Mouse (Mus musculus) MEL (cell line): Measurements from ENCODE around the gene Polr2h. TPM values are rescaled to one million over a fixed set of nuclear protein-coding genes. Genes with fewer than 3 reads are reported as not detected.

Experiments used
- DNase-seq: peaks from one replicate; pipeline ENCODE4 v3.0.0; 2011; ENCODE audit warnings: low read depth, low spot score
- H3K27ac ChIP-seq: 2 replicates; pipeline ENCODE4 v1.5.1; 2012; ENCODE audit warnings: low read depth, mild to moderate bottlenecking, control low read depth, low read length, moderate library complexity; ENCODE audit not compliant: control insufficient read depth
- H3K27me3 ChIP-seq, 2 experiments: fragments of 150-350 bp in 1 of 2; sonication (generic) in 1 of 2; 2 replicates each; pipeline ENCODE4 v1.6.1; 2012; ENCODE audit warnings: low read length in 2 of 2, mild to moderate bottlenecking in 2 of 2, improper control_type of control experiment in 1 of 2, moderate library complexity in 1 of 2; ENCODE audit not compliant: insufficient read depth in 2 of 2, control insufficient read depth in 1 of 2
- H3K36me3 ChIP-seq, 2 experiments: 2 replicates each; pipeline ENCODE4 v1.6.1; 2012 to 2014; ENCODE audit warnings: low read length in 2 of 2, improper control_type of control experiment in 1 of 2, inconsistent platforms in 1 of 2, mild to moderate bottlenecking in 1 of 2; ENCODE audit not compliant: insufficient read depth in 2 of 2, control insufficient read depth in 1 of 2
- H3K4me1 ChIP-seq, 2 experiments: fragments of 150-350 bp in 1 of 2; sonication (generic) in 1 of 2; 2 replicates each; pipeline ENCODE4 v1.6.1; 2012; ENCODE audit warnings: low read length in 2 of 2, improper control_type of control experiment in 1 of 2, mild to moderate bottlenecking in 1 of 2; ENCODE audit not compliant: insufficient read depth in 2 of 2, control insufficient read depth in 1 of 2
- H3K4me3 ChIP-seq, 2 experiments: fragments of 150-350 bp in 1 of 2; sonication (generic) in 1 of 2; 2 replicates each; pipeline ENCODE4 v1.5.1; 2012; ENCODE audit warnings: low read depth in 2 of 2, low read length in 2 of 2, mild to moderate bottlenecking in 2 of 2, moderate library complexity in 2 of 2, control low read depth in 1 of 2, improper control_type of control experiment in 1 of 2; ENCODE audit not compliant: control insufficient read depth in 1 of 2, insufficient read depth in 1 of 2
- H3K79me2 ChIP-seq: 2 replicates; pipeline ENCODE4 v1.6.1; 2012; ENCODE audit warnings: mild to moderate bottlenecking, low read length, moderate library complexity; ENCODE audit not compliant: control insufficient read depth, poor library complexity, insufficient read depth
- H3K9ac ChIP-seq: 2 replicates; pipeline ENCODE4 v1.6.1; 2012; ENCODE audit warnings: low read depth, mild to moderate bottlenecking, control low read depth, low read length, moderate library complexity; ENCODE audit not compliant: control insufficient read depth, poor library complexity, severe bottlenecking
- H3K9me3 ChIP-seq: fragments of 150-350 bp; sonication (generic); replicated peaks from 2 replicates; pipeline ENCODE4 v1.6.1; 2012; ENCODE audit warnings: mild to moderate bottlenecking, low read length, improper control_type of control experiment, moderate library complexity; ENCODE audit not compliant: insufficient read depth
- E2F4 ChIP-seq: IDR thresholded peaks from 2 replicates; pipeline ENCODE4 v1.6.1; 2011; ENCODE audit warnings: low read depth, low read length, improper control_type of control experiment, borderline replicate concordance
- ETS1 ChIP-seq: IDR thresholded peaks from 2 replicates; pipeline ENCODE4 v1.6.1; 2012; ENCODE audit warnings: low read depth, mild to moderate bottlenecking, inconsistent platforms, low read length, improper control_type of control experiment, moderate library complexity
- KAT2A ChIP-seq: conservative IDR thresholded peaks from 2 replicates; pipeline ENCODE4 v1.6.1; 2012; ENCODE audit warnings: low read depth, low read length, improper control_type of control experiment, inconsistent platforms
- MAFK ChIP-seq: IDR thresholded peaks from 2 replicates; pipeline ENCODE4 v1.6.1; 2011; ENCODE audit warnings: low read depth, mild to moderate bottlenecking, low read length, improper control_type of control experiment, borderline replicate concordance
- MEF2A ChIP-seq: IDR thresholded peaks from 2 replicates; pipeline ENCODE4 v1.6.1; 2014; ENCODE audit warnings: low read depth, mild to moderate bottlenecking, inconsistent platforms, low read length, improper control_type of control experiment; ENCODE audit not compliant: poor library complexity, insufficient replicate concordance, severe bottlenecking; ENCODE audit errors: extremely low read depth
- NELFE ChIP-seq: IDR thresholded peaks from 2 replicates; pipeline ENCODE4 v1.6.1; 2011; ENCODE audit warnings: low read depth, low read length, improper control_type of control experiment
- POLR2AphosphoS5 ChIP-seq: IDR thresholded peaks from 2 replicates; pipeline ENCODE4 v1.6.1; 2012; ENCODE audit warnings: low read depth, borderline replicate concordance, mild to moderate bottlenecking, inconsistent platforms, low read length, moderate library complexity, mixed read lengths
- RCOR1 ChIP-seq: IDR thresholded peaks from 2 replicates; pipeline ENCODE4 v1.6.1; 2012; ENCODE audit warnings: low read depth, mild to moderate bottlenecking, inconsistent platforms, low read length, improper control_type of control experiment
- SIN3A ChIP-seq: IDR thresholded peaks from 2 replicates; pipeline ENCODE4 v1.6.1; 2012; ENCODE audit warnings: low read length, improper control_type of control experiment, inconsistent platforms
- SMC3 ChIP-seq: IDR thresholded peaks from 2 replicates; pipeline ENCODE4 v1.6.1; 2011; ENCODE audit warnings: low read depth, low read length, improper control_type of control experiment
- TAL1 ChIP-seq: IDR thresholded peaks from 2 replicates; pipeline ENCODE4 v1.6.1; 2012; ENCODE audit warnings: mild to moderate bottlenecking, inconsistent platforms, low read length, moderate library complexity, mixed read lengths
- UBTF ChIP-seq: IDR thresholded peaks from 2 replicates; pipeline ENCODE4 v1.6.1; 2012; ENCODE audit warnings: low read depth, mild to moderate bottlenecking, inconsistent platforms, low read length, improper control_type of control experiment, moderate library complexity, borderline replicate concordance; ENCODE audit not compliant: insufficient read depth
- USF1 ChIP-seq: IDR thresholded peaks from 2 replicates; pipeline ENCODE4 v1.6.1; 2014; ENCODE audit warnings: low read depth, mild to moderate bottlenecking, inconsistent platforms, low read length, improper control_type of control experiment, moderate library complexity
- ZMIZ1 ChIP-seq: IDR thresholded peaks from 2 replicates; pipeline ENCODE4 v1.6.1; 2012; ENCODE audit warnings: low read depth, mild to moderate bottlenecking, inconsistent platforms, low read length, improper control_type of control experiment, moderate library complexity
- polyA plus RNA-seq, 2 experiments: library from polyadenylated mRNA; stranded (reverse) in 1 of 2; unstranded in 1 of 2; fragments of >175 nt in 1 of 2; fragments of >200 nt in 1 of 2; gene quantifications; 2 replicates each; pipeline versions ENCODE4 v1.2.1 to v1.2.4; 2012; ENCODE audit warnings: low replicate concordance in 2 of 2, low read depth in 1 of 2; ENCODE audit not compliant: insufficient read length in 2 of 2, insufficient read depth in 1 of 2, missing spikeins in 1 of 2
- total RNA-seq: library from RNA; depleted of rRNA; stranded (reverse); fragments of 300-350 nt; gene quantifications from 2 replicates; pipeline ENCODE4 v1.2.3, GENCODE M21; 2012

The Polr2h gene
- total and polyA plus RNA-seq, 3 experiments = 95.4 to 180 TPM; not detected in 1

DNA sequence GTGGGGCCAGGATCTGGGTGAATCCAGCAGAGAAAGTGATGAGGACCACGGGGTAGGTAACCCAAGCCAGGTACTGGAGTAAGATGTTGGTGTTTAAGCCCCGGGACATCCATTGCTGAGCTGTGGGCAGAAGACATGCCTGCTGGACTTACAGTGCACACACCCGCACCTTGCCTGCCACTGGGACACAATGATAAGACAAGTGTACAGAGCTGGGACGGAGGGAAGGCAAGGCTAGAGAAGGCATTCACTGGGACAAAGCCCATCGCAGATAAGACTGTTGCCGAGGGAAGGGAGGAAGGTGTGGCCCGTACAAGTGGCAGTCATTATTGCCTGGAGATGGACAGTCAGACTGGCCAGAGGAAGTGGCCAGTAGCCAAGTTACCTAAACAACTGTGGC, 4.6 kb upstream of the Polr2h start:
- Histone ChIP-seq H3K27ac (no peak overlapping the region), H3K36me3 (peaks cover 0 to 5% of the 10 kb centered on the region in 2 experiments; a peak in 1 of 4 replicates), H3K79me2 (peaks cover 2% of the 10 kb centered on the region; the same call in 1 of the 2 replicates), H3K4me1 (peaks cover 0 to 17% of the 10 kb centered on the region in 2 experiments; a peak in 3 of 4 replicates), H3K4me3 (no peak overlapping the region), H3K27me3 (no peaks in the 10 kb centered on the region), H3K9me3 (no peaks in the 10 kb centered on the region), H3K9ac (no peak overlapping the region)
- TF ChIP-seq UBTF (no peak), ETS1 (no peak), TAL1 (peak; percentile 54), RCOR1 (no peak), SIN3A (no peak), SMC3 (no peak)
- no peak for DNase-seq

DNA sequence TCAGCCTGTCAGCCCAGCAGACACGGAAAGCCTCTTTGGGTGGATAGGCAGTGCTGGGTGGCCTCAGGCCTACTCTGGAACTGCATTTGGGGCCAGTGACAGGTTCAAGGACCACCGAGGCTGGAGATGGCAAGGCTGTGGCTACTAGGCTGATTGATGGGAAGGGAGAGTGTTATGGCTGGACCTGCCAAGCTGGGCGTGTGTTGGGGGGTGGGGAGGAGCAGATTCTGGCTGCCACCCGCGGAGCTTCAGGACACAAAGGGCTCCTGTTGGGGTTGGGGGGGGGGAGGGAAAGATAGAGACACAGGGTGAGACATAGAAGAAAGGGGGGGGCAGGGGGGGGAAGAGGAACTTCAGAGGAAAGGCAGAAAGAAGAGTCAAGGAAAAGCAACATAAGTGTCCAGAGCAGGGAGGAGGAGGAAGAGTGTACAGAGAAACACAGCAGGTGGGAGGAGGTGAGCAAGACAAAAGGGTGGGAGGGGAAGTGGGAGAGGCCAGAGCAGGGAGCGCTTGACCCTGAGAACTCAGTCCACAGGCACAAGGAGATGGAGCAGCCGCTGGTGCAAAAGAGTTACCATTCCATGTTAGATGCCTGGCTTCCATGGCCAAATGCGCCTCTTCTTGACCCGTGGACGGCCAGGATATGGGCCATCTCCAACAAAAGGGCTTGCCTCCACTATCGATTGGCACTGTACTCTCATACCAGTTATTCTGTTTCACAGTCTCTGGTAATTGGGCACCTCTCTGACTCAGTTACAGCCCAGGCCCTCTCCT, 3.0 kb upstream of the Polr2h start:
- H3K4me1 ChIP-seq = peaks cover 0 to 17% of the 10 kb centered on the region in 2 experiments; a peak in 3 of 4 replicates
- no peak overlapping the region for H3K27ac ChIP-seq
- peaks cover 0 to 9% of the 10 kb centered on the region in 2 experiments; a peak in 2 of 4 replicates for H3K36me3 ChIP-seq

DNA sequence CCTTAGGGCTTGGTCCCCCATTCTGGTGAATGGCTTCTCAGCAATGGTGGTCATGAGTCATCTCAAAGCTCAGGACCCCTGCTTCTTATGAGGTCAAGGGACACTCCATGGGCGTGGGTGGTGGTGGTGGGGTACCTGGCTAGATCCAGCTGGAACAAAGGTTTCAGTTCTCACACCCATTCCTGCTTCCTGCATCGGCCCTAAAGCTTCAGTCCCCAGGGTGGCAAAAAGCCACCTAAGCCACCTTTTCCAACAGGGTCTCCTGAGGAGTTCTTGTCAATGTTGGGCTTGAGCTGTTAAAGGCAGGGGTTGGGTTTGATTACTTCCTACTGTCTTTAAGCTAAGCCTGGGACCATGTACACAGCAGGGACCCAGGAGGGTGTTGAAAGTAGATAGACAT, 2.3 kb upstream of the Polr2h start:
- DNase-seq = no peak
- peak overlapping the region; percentile 62 for H3K9ac ChIP-seq
- H3K27ac ChIP-seq = no peak overlapping the region
- no peak for TF ChIP-seq NELFE
- TF ChIP-seq MEF2A = no peak
- no peak for TF ChIP-seq MAFK
- no peak for TF ChIP-seq POLR2AphosphoS5
- TF ChIP-seq ETS1 = no peak
- TF ChIP-seq USF1 = no peak
- no peak for TF ChIP-seq KAT2A
- TF ChIP-seq, all 39 proteins: peak for 0
- Histone ChIP-seq H3K27me3 (no peaks in the 10 kb centered on the region), H3K9me3 (no peaks in the 10 kb centered on the region), H3K79me2 (peaks cover 7% of the 10 kb centered on the region), H3K4me3 (peak overlapping the region; percentile 58 to 74), H3K4me1 (peaks cover 0 to 17% of the 10 kb centered on the region in 2 experiments; a peak in 3 of 4 replicates), H3K36me3 (peaks cover 0 to 9% of the 10 kb centered on the region in 2 experiments; a peak in 2 of 4 replicates)

More for the DNA sequence above, 3.0 kb upstream of the Polr2h start:
- Histone ChIP-seq H3K4me3 (peak overlapping the region in 1 of 2 experiments; percentile 74; a peak in 3 of 4 replicates), H3K79me2 (peaks cover 7% of the 10 kb centered on the region), H3K9me3 (no peaks in the 10 kb centered on the region), H3K27me3 (no peaks in the 10 kb centered on the region), H3K9ac (peak overlapping the region; percentile 62; the same call in 1 of the 2 replicates)
- no peak for DNase-seq
- TF ChIP-seq ZMIZ1 (no peak), E2F4 (no peak)
